Mouse (Mus musculus) right cerebral cortex, adult 2 months (tissue): ENCODE measurements around the gene Papln.
A peak's percentile ranks its signal among the peaks of the same experiment; 100 is the strongest.

Experiments used
- DNase-seq, 2 experiments: peaks; one replicate each; pipeline ENCODE4 v3.0.0; 2021 to 2022; ENCODE audit warnings: low spot score in 2 of 2

Papln gene

DNA sequence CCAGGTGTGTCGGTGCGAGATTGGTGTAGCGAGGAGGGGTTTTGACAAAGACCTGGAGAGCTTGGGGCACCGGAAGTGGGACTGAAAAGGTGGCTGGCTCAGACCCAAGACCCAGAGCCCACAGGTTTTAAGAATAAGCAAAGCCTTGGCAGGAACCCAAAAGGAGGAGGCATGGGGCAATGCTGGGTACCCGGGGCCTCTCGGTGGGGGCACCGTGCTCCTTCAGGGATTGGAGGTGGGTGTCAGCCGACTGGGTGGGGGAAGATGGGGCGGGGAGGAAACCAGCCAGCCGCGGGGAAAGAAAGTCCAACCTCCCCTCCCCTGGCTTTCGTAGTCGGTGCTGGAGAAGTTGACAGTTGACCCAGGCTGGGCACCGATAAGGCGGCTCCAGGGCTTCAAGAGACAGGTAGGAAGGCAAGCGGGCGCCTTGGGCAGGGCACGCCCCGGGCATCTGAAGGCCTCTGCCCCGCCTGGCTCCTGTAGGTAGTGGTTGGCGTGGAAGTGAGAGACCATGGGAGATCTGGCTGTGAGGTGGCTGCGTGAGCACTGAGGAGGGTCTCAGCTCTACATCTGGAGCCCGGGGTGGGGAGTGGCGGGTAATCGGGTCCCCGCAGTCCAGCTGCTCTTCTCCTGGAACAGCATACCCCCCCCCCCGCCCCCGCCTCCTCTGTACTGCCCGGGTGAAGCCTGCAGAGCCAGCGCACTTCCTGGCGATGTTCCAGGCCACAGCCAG is at the start of gene Papln:
Gene Papln (plus strand): TSS at position 324 of the 733 bp plus-strand sequence.
- no peak for DNase-seq

DNA sequence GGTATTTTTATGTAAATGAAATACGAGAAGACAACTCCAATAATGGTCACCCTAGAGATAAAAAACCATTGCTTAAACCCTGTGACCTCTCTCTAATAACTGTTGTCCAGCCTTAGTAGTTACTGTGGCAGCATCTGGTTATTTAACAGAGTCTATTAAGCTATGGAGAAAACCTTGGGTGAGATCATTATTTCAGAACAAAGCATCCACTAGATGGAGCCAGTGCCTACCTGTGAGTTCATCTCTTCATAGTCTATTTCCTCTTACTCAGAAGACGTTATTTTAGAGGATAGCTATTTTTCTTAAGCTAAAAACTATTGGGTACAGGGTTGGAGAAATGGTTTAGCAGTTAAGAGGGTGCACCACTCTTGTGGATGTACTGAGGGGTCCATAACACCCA is 49.7 kb upstream of the Papln start:
- peak; percentile 53 to 75 for DNase-seq

DNA sequence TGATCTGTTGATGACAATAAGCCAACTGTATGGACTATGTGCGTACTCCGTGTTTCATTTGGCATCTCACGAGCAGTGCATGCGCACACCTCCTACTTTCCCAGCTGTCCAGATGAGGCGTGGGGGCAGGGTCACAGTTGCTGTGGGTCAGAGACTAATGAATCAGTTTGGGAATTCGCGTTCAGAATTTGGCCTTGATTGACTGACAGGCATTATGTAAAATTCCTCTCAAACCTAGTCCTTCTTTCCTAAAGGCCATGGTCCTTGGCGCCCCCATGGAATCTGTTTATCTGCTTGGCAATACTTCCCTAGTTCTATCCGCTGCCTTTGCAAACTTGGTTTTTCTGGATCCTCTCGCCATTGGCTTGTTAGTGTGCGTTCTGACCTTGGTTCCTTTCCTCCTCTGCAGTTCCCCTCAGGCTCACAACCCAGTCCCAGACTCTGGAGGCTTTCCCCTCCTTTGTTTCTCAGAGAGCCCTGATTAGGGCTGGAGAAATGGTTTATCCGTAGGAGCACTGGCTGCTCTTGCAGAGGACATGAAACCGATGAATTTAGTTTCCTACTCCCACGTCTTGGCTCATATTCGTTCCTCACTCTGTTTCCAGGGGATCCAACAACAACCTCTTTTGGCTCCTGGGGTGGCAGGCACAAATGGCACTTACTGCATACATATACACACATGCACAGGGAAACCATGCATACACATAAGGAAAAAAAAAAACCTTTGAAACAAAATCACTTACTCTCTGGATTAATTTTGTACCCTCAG is 46.8 kb upstream of the Papln start:
- peak; percentile 33 to 45 for DNase-seq

DNA sequence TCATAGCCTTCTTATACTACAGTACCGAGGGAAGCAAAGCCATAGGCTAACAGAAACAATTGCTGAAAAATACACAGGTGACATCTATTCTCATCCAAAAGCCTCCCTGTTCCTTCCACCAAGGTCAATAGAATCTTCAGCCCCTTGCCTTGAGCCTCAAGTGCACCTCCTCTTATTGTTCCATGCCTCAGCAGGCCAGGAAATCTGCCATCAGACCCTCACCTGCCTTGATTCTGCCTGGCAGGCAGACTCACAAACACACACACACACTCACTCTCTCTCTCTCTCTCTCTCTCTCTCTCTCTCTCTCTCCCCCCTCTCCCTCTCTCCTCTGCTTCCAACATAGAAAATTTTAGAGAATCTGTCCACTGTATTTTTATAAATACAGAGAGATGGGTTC is 44.0 kb upstream of the Papln start:
- no peak for DNase-seq

DNA sequence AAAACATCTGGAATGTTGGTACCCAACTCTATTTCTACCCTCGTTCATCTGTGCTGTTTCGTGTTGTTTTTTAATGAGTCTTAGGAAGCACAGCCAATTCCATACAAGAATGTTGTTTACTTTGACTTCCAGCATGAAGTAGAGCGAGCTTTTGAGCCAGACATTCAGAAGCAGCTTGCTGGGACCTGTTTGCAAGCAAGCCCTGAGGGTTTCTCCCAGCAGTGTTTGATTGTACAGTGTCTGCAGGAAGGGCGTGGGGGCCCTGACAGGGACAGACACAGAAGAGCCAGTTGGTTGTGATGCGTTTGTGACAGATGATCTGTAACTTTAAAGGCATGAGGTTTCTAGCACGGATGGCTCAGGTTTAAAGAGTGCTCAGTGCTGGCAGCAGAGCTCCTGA is 42.2 kb upstream of the Papln start:
- DNase-seq, result no peak

GRCm38 (mm10) chr12:83723037-83723436 is 40.4 kb upstream of the Papln start:
- DNase-seq, result no peak

GRCm38 (mm10) chr12:83726510-83727308 is 36.7 kb upstream of the Papln start:
- no peak for DNase-seq

DNA sequence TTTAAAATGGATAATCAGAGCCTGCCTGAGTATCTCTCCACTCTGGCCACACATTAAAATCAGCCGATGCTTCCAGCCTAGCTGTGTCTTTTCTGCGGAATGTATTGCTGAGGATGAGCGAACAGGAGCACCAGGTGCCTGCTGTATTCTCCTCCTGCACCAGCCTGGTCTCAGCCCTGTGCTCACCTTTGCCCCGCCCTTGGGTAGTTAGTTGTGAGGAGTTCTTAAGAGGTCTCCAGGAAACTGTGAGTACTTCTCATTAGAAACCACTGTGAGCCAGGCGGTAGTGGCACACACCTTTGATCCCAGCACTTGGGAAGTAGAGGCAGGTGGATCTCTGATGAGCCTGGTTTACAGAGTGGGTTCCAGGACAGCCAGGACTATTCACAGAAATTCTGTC is 31.2 kb upstream of the Papln start:
- DNase-seq, result no peak

DNA sequence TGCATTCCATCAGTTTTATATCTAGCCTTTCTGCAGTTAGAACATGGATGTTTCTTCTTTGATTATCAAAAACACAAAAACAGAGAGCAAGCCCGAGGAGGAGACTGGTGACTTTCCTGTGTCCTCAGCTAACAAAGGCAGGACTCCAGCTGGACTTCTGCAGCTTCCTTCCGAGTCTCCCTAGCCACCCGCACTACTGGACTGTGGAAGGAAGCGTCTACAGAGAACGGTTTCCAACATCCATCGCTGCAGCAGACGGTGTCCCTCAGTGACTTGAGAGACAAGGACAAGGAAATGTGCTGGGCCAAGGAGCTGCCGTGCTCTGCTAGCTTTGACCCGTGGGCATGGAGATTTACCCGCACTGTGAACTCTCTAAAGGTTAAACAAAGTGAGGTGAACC is 29.4 kb upstream of the Papln start:
- no peak for DNase-seq

DNA sequence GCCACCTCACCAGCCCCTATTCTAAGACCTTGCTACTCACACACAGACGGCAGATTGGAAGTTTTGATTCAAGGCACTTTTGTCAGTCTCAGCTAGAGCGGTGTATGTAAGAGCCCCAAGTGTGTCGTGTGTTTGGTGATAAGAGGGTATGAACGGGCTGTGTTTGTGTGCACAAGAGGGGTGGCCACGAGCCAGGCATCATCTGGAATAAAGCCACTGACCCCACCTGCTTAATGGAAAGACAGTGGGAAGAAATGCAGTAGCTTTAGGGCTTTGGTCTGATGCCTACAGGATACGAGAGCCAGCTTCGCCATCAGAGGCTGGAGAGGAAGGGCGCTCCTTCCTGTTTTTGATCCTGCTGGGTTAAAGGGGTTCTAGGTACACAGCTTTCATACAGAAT is 27.2 kb upstream of the Papln start:
- no peak for DNase-seq

GRCm38 (mm10) chr12:83738651-83739050 is 24.8 kb upstream of the Papln start:
- no peak for DNase-seq

DNA sequence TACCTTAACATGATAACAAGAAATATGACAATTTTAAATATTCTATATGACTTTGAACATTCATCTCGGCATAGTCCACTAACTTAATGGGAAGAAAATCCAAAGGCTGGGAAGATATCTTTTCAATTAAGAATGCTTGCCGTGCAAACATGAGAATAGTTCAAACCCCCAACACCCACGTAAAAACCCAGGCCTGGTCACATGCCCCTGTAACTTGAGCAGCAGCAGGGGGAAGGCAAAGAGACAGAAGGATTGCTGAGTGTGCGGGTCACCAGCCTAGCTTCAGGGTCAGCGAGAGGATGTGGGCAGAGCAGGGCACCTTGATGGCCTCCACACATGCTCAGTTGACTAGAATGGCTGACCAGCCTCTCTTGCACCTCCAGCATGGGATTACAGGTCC is 21.7 kb upstream of the Papln start:
- no peak for DNase-seq

- DNase-seq, result no peak
These were observed 20.6 kb upstream of the Papln start for GRCm38 (mm10) chr12:83742834-83743233.

- DNase-seq, result no peak
These were observed 19.7 kb upstream of the Papln start for GRCm38 (mm10) chr12:83743712-83744111.

DNA sequence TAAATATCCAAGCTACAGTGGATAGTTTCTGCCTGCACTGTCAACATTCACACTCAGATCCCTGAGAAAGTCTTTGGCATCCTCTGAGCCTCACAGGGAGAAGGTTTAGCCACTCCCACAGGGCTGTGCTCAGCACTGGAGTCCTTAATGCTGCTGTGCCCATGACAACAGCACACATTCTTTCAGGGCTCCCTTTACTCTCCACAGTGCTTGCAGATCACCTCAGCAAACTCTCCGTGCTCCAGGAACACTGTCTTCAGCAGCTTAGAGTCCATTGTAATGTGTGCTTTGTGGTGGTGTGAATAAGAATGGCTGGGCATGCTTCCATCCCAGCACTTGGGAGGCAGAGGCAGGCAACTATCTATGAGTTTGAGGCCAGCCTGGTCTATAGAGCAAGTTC is 14.2 kb upstream of the Papln start:
- no peak for DNase-seq

DNA sequence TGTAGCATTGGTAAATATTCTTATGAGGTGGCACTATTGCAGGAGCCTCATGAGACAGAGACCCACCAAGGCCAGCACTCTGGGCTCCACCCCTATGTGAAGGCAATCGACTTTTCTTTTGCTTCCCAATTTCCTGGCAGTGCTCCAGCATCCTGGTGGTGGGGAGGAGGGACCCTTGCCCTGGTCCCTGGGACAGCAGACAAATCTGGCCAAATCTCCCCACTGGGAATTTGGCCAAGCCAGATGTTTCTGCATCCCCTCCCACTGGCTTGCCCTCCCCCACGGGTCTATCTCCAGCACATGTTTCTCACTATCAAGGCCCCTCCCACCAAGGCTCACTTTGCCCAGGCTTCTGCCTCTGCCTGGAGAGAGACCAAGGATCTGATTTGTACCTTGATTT is 10.9 kb upstream of the Papln start:
- no peak for DNase-seq

DNA sequence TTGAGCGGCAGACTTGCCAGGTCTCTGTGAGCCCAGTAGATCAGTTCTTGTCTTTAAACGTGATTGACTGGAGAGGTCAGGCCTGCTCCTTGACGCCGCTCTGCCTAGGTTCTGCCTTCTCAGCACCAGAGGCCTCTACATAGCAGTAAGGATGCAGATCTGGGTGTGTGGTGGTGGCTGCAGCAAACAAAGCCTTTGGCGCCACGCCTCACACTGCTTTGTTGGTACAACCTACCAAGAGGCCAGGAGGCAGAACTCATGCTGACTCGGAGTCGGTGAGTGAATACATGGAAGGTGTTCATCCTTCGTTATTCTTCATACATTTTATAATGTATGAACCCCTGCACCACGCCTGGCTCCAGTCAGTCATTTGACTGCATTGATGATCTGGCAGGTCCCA is 4.7 kb upstream of the Papln start:
- DNase-seq, result no peak

GRCm38 (mm10) chr12:83760201-83760600 is 3.2 kb upstream of the Papln start:
- DNase-seq, result no peak

DNA sequence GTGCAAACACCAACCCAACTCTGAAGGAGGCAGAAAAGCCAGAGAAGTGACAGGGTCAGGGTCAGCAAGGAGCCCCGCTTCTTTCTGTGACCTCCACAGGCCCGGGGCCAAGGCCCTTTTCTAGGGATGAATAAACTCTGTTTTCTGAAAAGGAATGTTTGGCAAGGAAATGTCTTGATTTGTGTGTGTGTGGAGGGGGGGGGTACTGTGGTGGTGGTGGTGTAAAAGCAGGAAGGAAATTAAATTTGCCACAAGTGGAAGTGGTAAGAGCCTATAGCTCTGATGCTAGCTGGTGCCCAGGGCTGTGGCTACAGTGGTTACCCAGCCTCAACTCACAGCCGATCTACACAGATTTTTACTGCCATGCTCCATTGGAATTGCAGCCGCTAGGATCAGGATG is 728 bp upstream of the Papln start:
- DNase-seq, result no peak

DNA sequence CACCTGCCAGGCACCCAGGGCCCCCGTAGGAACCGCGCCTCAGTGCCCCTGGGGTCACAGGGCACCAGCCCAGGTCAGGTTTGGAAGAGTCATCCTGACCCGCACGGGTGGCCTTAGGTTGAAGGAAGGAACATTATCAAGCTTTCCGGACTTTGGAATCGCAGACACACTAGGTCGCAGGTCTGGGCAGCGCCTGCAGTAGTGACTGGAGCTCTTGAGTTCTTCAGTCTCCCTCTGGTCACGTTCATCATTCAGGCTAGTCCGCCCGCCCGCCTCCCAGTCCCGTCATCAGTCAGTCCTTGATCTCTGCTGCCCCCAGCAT is 571 bp downstream of the Papln start:
- no peak for DNase-seq

- no peak for DNase-seq
These were observed 1.1 kb downstream of the Papln start for GRCm38 (mm10) chr12:83764519-83764918.

GRCm38 (mm10) chr12:83765965-83766603 is 2.6 kb downstream of the Papln start:
- DNase-seq, result no peak
